Mouse (Mus musculus) lung, postnatal 4 days (tissue): ENCODE measurements at regions not wholly inside any gene's neighbourhood (a gene's known extent, or its start where the extent isn't known, plus 50 kb on each side); places are given as distances from the start of the nearest gene placed in this dataset.

ENCODE experiments used
- DNase-seq, 2 experiments: peaks; one replicate each; pipeline ENCODE4 v3.0.0; 2021

DNA sequence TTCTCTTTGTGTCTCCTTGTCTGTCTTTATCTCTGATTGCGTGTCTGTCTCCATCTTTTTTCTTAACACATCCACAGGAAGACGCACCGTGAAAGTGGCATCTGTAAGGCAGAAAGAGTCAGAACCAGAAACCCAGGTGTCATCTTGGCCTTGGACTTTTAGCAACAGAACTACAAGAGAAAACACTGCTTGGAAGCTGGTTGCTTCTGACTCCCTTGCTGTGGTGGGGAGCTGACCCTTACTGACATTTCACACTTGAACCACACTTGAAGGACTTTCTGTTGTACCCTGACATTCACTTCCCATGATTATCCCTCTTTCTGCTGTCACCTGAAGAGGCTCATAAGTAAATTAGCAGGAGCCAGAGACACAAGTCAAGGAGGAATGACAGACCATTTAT lies 180.6 kb downstream of the Irx2 start:
- no peak for DNase-seq

DNA sequence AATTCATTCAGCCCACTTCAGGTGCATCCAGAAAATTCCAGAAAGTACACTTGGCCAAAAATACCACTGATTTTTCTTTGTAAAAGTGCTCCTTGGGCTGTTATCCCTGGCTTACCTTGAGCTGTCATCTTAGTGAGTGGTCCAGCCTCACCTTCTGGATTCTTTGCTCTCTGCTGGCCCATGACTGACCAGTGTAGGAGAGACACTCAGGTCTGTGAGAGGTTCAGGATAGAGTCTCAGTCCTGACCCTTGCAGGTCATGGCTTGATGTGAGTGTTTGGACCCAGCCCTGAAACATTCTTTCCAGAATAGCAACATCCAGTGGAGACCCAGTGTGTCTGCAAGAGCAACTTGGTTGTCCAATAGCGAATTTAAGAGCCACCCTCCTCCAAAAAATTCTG lies 182.0 kb downstream of the Irx2 start:
- no peak for DNase-seq

DNA sequence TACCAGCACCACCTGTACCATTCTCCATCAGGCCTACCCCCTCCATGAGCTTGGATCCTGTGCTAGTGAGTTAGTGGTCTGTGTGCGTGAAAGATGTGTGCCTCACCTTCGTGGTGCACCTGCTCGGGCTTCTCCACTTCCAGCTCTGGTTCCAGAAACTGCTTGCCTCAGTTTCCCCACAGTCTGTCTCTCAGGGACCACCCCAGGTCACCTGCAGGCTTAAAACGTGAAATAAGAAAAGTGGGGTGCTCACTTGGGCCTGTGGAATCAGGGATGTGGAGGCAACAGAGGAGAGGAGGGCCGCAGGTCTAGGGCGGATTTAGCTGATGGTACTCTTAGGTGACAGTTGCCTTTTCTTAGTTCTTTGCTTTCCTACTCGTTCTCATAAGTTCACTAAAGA lies 186.0 kb downstream of the Irx2 start:
- no peak for DNase-seq

DNA sequence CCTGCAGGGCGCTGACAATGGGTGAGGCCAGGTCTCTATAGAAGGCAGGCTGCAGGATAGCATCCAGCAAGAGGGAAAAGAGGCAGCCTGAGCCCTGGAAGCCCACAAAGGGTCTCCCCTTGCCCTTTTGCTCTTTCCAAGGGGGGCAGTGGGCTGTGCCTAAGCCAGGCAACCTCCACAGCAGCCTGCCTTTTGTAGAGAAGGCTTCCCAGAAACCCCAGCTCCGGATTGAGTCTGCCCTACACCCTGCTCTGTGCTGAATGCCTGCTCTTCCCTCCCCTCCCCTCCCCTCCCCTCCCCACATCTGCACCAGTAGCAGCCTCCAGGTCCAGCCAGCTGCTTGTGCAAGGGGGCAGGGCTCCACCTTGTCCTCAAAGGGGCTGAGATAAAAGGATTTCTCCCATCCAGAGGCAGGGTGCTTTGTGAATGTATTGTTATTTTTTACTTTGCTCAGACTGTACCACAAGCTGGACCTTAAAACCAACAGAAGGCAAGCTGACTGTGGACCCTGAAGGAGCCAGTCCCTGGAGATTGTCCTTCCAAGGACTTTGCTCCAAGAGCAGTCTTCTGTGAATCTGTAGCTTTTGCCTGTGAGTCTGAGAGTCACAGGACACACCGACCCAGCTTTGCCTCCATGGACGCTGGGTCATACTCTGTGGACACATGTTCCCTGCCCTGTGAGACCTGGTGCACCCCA lies 186.8 kb downstream of the Irx2 start:
- no peak for DNase-seq

DNA sequence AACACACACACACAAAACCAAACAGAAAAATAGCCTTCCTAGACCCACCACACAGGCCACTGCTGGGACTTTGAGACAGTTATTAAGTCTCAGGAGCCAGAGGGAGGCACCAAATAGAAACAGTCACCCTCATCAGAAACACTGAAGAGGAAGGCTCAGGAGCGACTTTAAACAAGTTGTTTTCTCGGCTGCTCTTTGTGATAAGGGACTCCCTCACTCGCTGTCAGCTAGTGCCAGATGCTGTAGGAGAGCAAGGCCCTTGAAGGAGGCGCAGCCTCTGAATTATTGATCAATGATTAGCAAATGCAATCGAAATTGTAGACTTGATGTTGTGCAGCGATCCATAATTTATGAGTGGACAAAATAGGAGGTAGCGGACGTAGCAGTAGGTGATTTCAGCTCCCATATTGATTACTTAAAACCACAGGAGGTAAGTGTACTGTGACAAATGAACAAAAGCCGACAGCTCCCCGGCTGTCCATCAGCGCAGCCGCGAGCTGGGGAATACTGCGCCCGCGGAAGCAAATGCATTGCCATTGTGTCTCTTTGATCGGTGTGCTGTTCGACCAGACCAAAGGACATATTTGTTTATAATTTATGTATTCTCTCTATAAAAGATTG lies 187.4 kb downstream of the Irx2 start:
- DNase-seq: no peak

DNA sequence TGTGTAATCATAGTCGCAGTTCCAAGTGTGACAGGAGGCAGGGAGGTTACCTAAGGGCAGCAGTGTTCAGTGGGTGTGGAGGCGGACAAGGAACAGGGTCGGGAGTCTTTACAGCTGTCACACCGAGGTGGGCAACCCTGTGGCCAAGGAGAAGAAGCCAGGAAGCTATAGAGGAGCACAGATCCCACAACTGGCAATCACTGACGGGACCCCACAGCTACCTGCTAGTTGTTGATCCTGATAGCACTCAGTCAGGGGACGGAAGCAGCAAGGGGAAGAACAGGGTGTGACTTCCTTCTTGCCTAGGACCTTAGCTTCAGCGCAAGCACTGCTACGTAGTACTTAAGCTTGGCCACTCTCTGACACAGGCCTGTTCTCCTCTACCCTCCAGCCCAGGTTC lies 188.2 kb downstream of the Irx2 start:
- no peak for DNase-seq

DNA sequence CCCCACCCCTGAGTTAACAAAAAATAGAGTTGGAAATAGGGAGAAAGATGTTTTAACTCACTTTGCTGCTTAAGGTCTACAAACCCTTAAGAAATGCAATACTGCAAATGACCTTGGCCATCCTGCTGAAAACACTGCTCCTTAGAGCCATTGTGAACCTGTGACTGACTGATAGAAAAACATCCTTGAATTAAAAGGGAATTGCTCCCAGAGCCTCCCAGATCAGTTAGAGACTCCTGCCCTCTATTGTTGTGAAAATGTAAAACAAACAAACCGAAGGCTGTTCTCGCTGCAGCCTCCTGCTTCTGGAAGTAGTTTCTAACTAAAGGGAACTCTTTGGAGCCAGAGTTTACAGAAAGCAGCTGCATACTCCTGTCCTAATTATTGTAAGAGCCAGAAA lies 188.9 kb downstream of the Irx2 start:
- DNase-seq: no peak

DNA sequence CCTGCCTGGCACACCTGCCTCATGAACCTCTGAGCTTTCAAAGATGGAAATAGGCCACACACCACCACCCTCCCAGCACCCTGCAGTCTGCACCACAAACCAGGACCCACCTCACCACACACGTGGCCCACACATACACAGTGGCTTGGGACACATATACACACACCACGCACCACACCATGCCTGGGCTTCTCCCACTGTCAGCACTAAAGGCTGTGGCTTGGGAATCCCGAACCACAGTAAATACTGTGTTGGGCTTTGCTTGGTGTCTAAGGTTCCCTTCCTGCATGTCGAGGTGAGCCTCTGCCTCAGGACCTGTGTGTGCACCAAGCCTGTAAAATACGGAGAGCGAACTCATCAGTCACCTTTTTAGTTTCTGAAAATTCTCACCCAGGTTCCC lies 189.3 kb downstream of the Irx2 start:
- DNase-seq: no peak

DNA sequence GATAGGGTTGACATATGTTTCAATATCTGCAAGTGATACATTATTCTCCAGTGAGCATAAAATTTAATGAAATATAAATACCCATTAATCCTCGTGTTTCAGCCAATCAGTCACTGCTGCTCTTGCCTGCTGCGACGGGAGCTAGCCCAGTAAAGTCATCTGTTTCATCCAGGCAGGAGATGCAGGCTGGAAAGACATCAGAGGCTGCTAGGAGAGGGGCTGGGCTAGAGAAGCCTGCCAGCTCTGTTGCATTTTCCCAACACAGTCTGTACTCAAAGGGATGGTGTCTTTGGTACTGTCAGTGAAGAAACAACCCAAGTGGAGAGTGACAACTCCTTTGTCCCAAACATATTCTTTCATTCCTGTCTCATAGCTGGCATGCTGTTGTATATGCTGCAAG lies 198.0 kb downstream of the Irx2 start:
- no peak for DNase-seq

DNA sequence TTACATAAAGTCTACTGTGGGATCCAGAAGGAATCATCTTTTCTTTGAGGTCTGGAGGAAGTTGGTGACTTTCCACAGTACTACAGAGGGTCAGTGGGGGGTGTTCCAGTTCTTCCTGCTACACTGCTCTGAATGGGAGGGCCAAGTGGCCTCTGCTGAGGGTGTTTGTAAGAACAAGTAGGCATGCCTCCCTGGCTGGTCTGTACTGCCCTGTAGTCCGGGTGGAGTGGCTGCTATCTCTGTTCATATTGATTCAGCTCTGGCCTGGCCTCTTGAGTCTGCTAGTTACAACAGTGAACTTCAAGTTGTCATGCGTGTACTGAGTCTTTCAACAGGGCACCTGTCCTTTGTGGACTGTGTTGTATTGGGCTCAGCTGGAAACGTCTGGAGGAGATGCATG lies 200.7 kb downstream of the Irx2 start:
- peak in 1 of 2 experiments; percentile 31 for DNase-seq

DNA sequence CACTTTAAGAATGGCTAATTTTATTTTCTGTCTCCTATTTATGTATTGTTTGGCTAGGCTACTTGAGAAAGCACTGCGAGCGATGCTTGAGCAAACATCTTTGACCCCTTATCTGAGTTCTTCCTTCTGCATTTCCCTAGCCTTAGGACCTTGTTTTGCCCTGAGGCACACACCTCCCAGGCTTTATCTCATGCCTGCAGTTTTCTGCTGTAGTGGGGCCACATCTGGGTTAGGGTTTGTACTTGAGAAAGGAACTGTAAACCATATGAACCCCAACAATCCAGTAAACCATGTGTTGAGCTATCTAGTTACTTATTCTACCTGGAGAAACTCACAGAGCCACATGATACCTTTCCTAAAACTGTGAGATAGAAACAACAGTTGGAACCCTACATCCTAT lies 204.7 kb downstream of the Irx2 start:
- no peak for DNase-seq

DNA sequence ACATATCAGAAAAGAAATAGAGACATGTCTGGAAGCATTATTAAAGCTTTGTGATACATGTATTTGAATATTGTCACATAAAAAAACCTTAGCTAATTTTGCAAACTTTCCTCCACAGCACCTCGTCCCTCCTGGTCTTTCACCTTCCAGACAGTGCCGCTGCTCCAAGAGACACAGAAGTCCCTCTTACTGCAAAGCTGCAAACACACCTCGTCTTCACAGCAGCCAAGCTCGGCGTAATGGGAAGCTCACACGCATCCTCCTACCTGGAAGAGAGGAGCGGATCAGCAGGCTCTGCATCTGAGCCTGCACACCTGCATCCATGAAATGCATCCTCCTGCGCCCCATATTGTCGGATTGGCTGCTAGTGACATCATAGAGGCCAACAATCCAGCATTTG lies 208.4 kb downstream of the Irx2 start:
- DNase-seq: no peak

DNA sequence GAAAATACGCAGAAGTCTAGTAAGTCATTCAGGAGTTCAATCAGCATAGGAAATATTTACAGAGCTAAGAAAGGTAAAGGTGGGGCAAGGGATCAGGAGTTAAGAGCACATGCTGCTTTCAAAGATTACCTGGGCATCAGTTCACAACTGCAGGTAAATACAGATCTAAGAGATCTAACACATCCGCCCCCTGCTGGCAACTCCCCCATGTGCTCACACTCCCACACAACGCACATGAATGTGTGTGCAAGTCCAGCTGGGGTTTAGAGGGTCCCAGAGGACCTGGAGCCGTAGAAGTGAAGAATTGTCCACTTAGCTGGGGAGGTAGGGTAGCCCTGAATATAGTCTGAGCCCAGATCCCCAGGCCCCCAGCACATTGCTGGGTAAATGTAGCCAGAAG lies 219.5 kb downstream of the Irx2 start:
- DNase-seq: no peak

DNA sequence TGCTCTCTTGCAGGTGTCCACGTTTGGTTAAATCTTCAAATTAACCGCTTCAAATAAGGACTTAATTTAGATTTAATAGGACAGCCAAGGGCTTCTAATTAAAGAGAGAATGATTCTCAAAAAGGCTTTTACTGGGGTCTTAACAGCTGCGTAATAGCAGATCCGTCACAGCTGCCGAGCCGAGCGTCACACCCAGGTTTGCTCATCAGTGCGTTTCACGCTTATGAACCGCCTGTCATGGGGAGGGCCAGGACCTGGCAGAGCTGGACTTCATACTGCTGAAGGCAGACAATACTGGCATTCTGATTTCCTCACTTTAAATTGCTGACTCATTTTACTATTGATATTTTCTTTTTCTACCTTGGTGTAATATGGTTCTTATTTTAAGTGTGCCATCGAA lies 221.2 kb downstream of the Irx2 start:
- no peak for DNase-seq

DNA sequence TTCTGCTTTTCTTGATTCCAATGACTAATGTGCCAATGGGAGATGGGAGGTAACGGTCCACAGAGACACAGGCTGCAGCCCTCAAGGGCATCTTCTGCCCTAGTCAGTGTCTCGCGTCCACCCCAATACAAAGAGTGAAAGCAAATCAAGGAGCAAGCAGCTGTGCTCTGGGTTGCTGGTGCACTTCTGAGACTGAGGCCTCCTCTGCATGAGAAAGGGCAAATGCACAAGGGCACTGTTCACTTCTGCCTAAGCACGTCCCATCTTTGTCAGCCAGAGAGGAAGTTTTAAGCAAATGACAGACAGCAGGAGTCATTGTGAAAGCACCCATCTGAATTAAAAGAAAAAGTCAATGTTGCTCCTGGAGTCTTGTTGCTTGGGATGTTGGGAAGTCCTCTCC lies 224.3 kb downstream of the Irx2 start:
- DNase-seq: no peak

DNA sequence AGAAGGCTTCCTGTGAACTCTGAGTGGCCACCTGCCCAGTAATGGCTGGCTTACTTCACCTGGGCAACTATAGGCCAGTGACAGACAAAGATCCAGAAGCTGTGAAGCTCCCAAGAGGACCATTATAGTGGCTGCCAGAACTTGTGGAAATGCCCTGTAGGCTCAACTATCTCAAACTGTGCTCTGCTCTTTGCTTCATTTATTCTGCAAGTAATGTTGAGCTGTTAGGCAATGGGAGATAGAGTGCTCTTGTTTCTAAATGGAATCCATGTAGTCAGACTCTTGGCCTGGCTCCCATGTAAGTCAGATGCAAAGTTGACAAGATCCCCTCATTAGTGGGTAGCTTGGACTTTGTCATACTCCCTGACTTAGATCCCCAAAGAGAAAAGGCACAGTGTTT lies 247.3 kb downstream of the Irx2 start:
- no peak for DNase-seq

DNA sequence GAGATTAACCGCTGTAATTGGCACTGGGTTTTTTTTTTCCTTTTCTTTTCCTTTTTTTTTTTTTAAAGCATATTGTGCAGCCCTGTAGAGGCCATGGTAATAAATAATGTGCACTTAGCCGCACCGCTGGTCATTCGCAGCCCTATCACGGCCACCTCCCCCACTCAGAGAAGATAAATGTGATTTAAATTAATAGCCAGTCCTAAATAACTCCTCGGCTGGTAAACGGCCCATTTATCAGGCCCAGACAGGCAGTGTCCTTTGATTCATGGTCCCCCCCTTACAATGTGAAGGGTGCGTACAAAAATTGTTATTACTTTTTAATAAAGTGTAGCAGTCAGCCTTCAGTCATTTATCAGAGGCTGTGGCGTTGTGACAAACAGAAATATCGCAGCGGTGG lies 266.4 kb downstream of the Irx2 start:
- DNase-seq: no peak

DNA sequence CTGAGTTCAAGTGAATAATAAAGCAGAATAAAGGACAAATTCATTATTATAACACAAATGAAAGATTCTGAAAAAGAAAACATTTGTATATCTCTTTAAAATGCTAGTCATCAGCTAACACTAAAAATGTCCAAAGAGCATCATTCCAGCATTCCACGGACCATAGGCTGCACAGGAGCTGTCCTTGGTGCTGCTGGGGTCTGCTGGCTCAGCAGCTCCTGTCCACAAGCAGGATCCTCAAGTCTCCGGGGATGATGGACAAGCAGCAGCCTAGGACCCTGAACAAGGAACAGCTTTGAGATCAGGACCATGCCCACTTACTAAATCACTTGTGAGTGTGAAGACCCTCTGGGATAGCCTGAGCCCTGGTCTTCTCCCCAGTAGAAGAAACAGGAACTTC lies 274.0 kb downstream of the Irx2 start:
- DNase-seq: peak in 1 of 2 experiments; percentile 5

DNA sequence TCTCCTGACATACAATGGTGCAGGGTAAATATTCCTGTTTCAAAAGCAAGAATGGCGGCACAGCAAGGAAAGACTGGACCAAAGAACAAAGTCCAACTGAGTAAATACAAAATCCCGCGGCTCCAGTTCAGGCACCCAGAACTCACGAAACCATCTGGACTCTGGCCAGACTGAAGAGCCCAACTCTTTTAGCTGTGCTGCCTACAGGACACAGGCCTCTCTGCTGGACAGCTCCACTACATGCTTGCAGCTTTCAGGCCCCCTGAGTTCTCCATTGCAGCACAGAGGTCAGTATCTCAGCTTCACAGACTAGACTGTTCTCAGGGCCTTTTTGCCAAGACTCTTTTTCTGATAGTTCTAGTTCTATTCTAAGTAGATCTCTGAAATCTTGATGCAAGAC lies 290.3 kb downstream of the Irx2 start:
- DNase-seq: no peak

DNA sequence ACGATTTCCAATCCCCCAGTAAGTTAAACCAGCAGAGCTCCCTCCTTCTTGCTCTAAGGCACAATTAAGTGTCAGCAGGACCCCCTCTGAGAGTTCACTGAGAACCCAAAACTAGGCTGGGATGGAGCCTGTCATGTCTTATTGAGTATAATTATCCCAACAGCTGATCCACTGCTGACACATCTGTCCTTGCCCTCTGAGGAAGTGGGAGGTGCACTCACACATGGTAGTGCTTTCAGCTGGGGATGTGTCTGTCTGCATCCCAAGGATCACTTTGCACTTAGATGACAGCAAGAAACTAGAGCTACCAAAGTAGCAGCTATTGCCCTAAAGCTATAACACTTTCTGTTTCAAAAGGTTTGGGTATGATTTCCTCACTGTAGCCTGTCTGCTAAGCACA lies 291.7 kb downstream of the Irx2 start:
- no peak for DNase-seq

DNA sequence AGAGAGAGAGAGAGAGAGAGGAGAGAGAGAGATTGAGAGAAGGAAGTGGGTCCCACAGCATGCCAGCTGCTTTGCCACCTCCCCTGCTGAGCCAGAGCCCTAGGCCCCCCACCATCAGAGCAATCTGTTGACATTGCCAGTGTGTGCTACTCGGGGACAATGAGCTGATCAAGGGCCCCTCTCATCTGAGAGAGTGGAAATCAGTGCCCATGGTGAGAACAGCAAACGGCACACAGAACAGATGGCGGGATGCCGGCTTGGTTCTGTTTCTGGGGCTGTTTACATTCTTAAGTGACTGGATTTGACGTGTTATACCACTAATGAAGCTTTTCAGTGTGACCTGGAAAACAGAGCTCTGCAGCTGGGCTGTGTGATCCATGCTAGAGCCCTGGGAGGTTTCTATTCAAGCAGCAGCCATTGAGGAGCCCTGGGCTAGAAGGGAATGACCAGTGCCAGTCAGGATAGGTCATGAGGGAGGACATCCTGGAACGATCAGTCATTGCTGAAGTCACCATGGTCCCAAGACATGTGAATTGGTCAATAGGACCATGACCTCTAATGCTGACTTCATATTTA lies 296.0 kb downstream of the Irx2 start:
- DNase-seq: peak in 1 of 2 experiments; percentile 29

DNA sequence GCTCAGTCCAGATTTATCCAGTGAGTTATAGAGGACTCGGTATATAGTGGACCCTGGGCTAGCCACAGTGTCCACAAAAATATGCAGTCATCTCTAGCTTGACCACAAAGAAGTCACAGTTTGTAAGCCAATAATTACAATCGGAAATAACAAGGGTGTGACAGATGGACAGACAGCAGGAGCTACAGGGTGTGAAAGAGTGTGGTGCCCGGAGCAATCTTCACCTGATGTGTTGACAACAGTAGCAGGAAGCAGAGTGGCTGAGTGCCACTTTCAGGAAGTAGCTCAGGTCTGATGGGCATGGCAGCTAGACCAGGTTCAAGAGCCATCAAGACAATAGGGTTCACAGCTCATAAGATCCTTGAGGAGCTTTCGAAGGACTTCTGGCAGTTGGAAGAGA lies 308.6 kb downstream of the Irx2 start:
- no peak for DNase-seq

DNA sequence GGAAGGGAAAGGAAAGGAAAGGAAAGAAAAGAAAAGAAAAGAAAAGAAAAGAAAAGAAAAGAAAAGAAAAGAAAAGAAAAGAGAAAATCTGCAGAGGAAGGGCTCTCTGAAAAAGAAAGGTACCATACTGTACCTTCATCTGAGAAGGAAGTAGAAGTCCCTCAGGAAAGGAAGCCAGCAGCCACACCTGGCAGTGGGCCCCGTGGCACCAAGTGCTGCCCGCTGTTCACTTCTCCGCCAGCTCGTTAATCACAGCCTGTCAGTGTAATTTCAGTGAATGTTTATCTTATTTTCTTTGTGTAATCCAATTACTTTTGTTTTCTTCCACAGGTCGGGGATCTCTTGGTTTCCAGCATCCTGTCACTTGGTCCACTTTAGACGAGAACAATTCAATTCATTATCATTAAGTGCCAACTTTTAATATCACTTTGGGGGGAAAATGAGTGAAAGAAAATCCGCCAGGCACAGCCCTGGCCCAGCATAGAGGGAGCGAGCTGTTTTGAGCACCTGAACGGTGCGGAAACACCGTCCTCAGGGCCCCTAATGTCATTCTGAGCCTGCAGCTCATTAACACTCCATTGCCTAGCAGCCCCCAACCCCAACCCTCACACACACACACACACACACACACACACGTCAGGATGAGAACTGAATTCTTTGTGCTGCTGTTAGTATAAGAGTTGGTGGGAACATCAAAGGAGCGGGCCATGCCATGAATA lies 309.7 kb downstream of the Irx2 start:
- no peak for DNase-seq
